In genomic region chr5:149745079-149745478, GRCm38 (mm10) we compare ENCODE assay signal across 11 mouse cellular contexts.
DNase-seq lines count a peak whose midpoint lies in the region; ATAC-seq and TF ChIP-seq lines count a peak whose summit lies in the region.
"Had no signal": no experiment of that assay in that cellular context is flagged by ENCODE, and none has a peak within 500 bp of the region (broad histone marks: within the 10 kb centered on the region; RNA-seq: fewer than 3 reads in every experiment).

No protein-coding gene starts in this region.

- H3K4me2 ChIP-seq in liver, embryonic 11.5 days, result no peak overlapping the region
- H3K4me2 ChIP-seq: hindbrain, embryonic 13.5 days; limb, embryonic 12.5 days; neural tube, embryonic 12.5 days had no signal

- 0 out of 2 replicates have a peak, but pooled peaks cover 2% of the 10 kb centered on the region for H3K9me3 ChIP-seq in liver, embryonic 11.5 days (ENCODE audit: control insufficient read depth, low read length)
- H3K9me3 ChIP-seq in ES-E14 (ENCODE audit: control insufficient read depth, insufficient read depth, low read depth, low read length), result no peaks in the 10 kb centered on the region
- H3K9me3 ChIP-seq: hindbrain, embryonic 13.5 days; neural tube, embryonic 12.5 days had no signal

- DNase-seq in adrenal gland, postnatal 25 days, result peak; percentile 8
- DNase-seq in adrenal gland, adult (ENCODE audit: inconsistent age in 2 of 2, low spot score in 1 of 2), result no peak
- no peak for DNase-seq in liver, adult 2 months (ENCODE audit: extremely low read depth, low read depth, low spot score)
- DNase-seq in liver, embryonic 11.5 days (ENCODE audit: low spot score), result no peak
- DNase-seq in ES-E14 (ENCODE audit: low read depth, low spot score), result peak; percentile 47
- no peak for DNase-seq in neural tube, embryonic 10.5 days (ENCODE audit: extremely low spot score, low spot score)
- DNase-seq in layer of hippocampus, postnatal 10 days (ENCODE audit: low spot score in 2 of 2), result no peak

- H3K4me1 ChIP-seq in liver, adult 2 months (ENCODE audit: control insufficient read depth, insufficient read depth, low read length), result no peaks in the 10 kb centered on the region
- no peaks in the 10 kb centered on the region for H3K4me1 ChIP-seq in liver, embryonic 11.5 days (replicated peaks; ENCODE audit: control insufficient read depth, insufficient read depth, low read length)
- H3K4me1 ChIP-seq in ES-E14 (ENCODE audit: control insufficient read depth in 2 of 2, insufficient read depth in 2 of 2, low read length in 2 of 2, poor library complexity in 1 of 2), result peaks cover 2% of the 10 kb centered on the region in 2 experiments; a peak in 1 of 4 replicates
- H3K4me1 ChIP-seq: hindbrain, embryonic 13.5 days; limb, embryonic 12.5 days; neural tube, embryonic 12.5 days had no signal

- in situ Hi-C loops in ES-E14 (cut with MboI; ENCODE audit: low sequenced_read_pairs in 2 of 2, unreplicated experiment in 2 of 2), result no loop called here

- WGBS in liver, adult 2 months, result 88% methylated on average over 9 of the region's 9 CpGs
- 88% methylated on average over 9 of the region's 9 CpGs for WGBS in liver, embryonic 11.5 days

- H3K9ac ChIP-seq in liver, adult 2 months (ENCODE audit: low read depth, low read length), result no peak overlapping the region
- H3K9ac ChIP-seq in liver, embryonic 11.5 days (ENCODE audit: low read depth, low read length), result no peak overlapping the region
- H3K9ac ChIP-seq in ES-E14 (ENCODE audit: insufficient read depth, low read depth, low read length, poor library complexity, severe bottlenecking), result no peak overlapping the region
- H3K9ac ChIP-seq: hindbrain, embryonic 13.5 days; limb, embryonic 12.5 days; neural tube, embryonic 12.5 days had no signal

- TF ChIP-seq POLR2A in liver, adult 2 months (IDR thresholded peaks at IDR 0.05; ENCODE audit: extremely low read depth, insufficient read depth, low read length), result no peak

- H3K4me3 ChIP-seq in liver, adult 2 months (ENCODE audit: insufficient read depth, low read depth, low read length), result no peak overlapping the region
- no peak overlapping the region for H3K4me3 ChIP-seq in liver, embryonic 11.5 days (ENCODE audit: low read depth, low read length)
- H3K4me3 ChIP-seq in ES-E14 (ENCODE audit: insufficient read depth in 1 of 2, low read depth in 1 of 2, low read length in 2 of 2, poor library complexity in 1 of 2, severe bottlenecking in 1 of 2), result 0 out of 4 replicates have a peak overlapping the region, but pooled peaks of 1 of the 2 experiments have one; percentile 10
- H3K4me3 ChIP-seq: hindbrain, embryonic 13.5 days; limb, embryonic 12.5 days; neural tube, embryonic 12.5 days had no signal

- H3K36me3 ChIP-seq in liver, adult 2 months (ENCODE audit: control insufficient read depth, insufficient read depth, low read length), result no peaks in the 10 kb centered on the region
- no peaks in the 10 kb centered on the region for H3K36me3 ChIP-seq in liver, embryonic 11.5 days (ENCODE audit: control insufficient read depth, insufficient read depth, low read length)
- H3K36me3 ChIP-seq in ES-E14 (ENCODE audit: control insufficient read depth, insufficient read depth, low read length, poor library complexity, severe bottlenecking), result no peaks in the 10 kb centered on the region; the same call in 1 of the 2 replicates

- TF ChIP-seq CTCF in liver, adult 2 months (IDR thresholded peaks at IDR 0.05; ENCODE audit: low read depth, low read length), result peak; percentile 14; the same call in 1 of the 2 replicates

- H3K27ac ChIP-seq in liver, adult 2 months (replicated peaks; ENCODE audit: insufficient read depth, low read depth, low read length), result no peak overlapping the region
- H3K27ac ChIP-seq in liver, embryonic 11.5 days (ENCODE audit: low read depth, low read length), result no peak overlapping the region
- H3K27ac ChIP-seq in ES-E14 (ENCODE audit: insufficient read depth, low read depth, low read length, poor library complexity, severe bottlenecking), result no peak overlapping the region
- H3K27ac ChIP-seq: hindbrain, embryonic 13.5 days; limb, embryonic 12.5 days; neural tube, embryonic 12.5 days had no signal

- no peaks in the 10 kb centered on the region for H3K79me2 ChIP-seq in liver, adult 2 months (ENCODE audit: control insufficient read depth, insufficient read depth, low read length)

- H3K27me3 ChIP-seq in liver, adult 2 months (ENCODE audit: control insufficient read depth, insufficient read depth, low read length), result no peaks in the 10 kb centered on the region
- no peaks in the 10 kb centered on the region for H3K27me3 ChIP-seq in liver, embryonic 11.5 days (replicated peaks; ENCODE audit: control insufficient read depth, insufficient read depth, low read length)
- H3K27me3 ChIP-seq: hindbrain, embryonic 13.5 days; limb, embryonic 12.5 days; neural tube, embryonic 12.5 days had no signal

- ATAC-seq in liver, embryonic 11.5 days (replicated peaks; ENCODE audit: low FRiP score), result no peak
- ATAC-seq in megakaryocyte progenitor cell, adult 5-6 weeks (replicated peaks; ENCODE audit: poor library complexity), result peak; percentile 54; the same call in 1 of the 2 replicates

TF ChIP-seq in ES-E14, 5 proteins besides CTCF, POLR2A, EP300 and RAD21:
- no peak for TF ChIP-seq MAFK (IDR thresholded peaks at IDR 0.05; ENCODE audit: insufficient read depth, low read depth, low read length)
- no peak for TF ChIP-seq ZC3H11A (IDR thresholded peaks at IDR 0.05; ENCODE audit: borderline replicate concordance, low read depth, low read length)
- TF ChIP-seq HCFC1 (IDR thresholded peaks at IDR 0.05; ENCODE audit: borderline replicate concordance, insufficient read depth, low read length), result no peak
TF ChIP-seq in ES-E14: peak in this region for 0.

Comparison
In these comparisons a context has a peak if more than half of its experiments do, and no peak if none do; other contexts are left out.
1. DNase-seq: peak in adrenal gland, postnatal 25 days (single experiment) and ES-E14 (single experiment); none in adrenal gland, adult (0 of 2), liver, adult 2 months (single experiment), liver, embryonic 11.5 days (single experiment), neural tube, embryonic 10.5 days (single experiment) and layer of hippocampus, postnatal 10 days (0 of 2).